Mouse (Mus musculus) heart, postnatal 0 days (tissue): Measurements from ENCODE around the gene Cd55. TPM values are rescaled to one million over a fixed set of nuclear protein-coding genes. Genes with fewer than 3 reads are reported as not detected.

Experiments
- ATAC-seq: fragments of 200-750 bp; cut with Nextera tagmentation; 2 replicates; pipeline ENCODE4 v1.8.0; 2017; ENCODE audit warnings: low read depth, moderate number of reproducible peaks, moderate library complexity; ENCODE audit not compliant: insufficient read depth
- DNase-seq: peaks from one replicate; pipeline ENCODE4 v3.0.0-alpha.2; 2016; ENCODE audit warnings: low spot score
- H3K27ac ChIP-seq: fragments of 300-500 bp; sonication (generic); 2 replicates; pipeline ENCODE4 v1.5.1; 2014; ENCODE audit warnings: low read depth, mild to moderate bottlenecking
- H3K27me3 ChIP-seq: fragments of 300-500 bp; sonication (generic); 2 replicates; pipeline ENCODE4 v1.6.1; 2014; ENCODE audit warnings: low read length, mixed read lengths; ENCODE audit not compliant: control insufficient read depth, insufficient read depth
- H3K36me3 ChIP-seq: fragments of 300-500 bp; sonication (generic); replicated peaks from 2 replicates; pipeline ENCODE4 v1.6.1; 2014; ENCODE audit warnings: low read length, mixed read lengths; ENCODE audit not compliant: control insufficient read depth, insufficient read depth
- H3K4me1 ChIP-seq: fragments of 300-500 bp; sonication (generic); 2 replicates; pipeline ENCODE4 v1.6.1; 2014; ENCODE audit warnings: antibody characterized with exemption; ENCODE audit not compliant: control insufficient read depth, insufficient read depth
- H3K4me2 ChIP-seq: fragments of 300-500 bp; sonication (generic); 2 replicates; pipeline ENCODE4 v1.6.1; 2014; ENCODE audit warnings: low read depth, mild to moderate bottlenecking, low read length, moderate library complexity
- H3K4me3 ChIP-seq: fragments of 300-500 bp; sonication (generic); 2 replicates; pipeline ENCODE4 v1.5.1; 2014; ENCODE audit warnings: low read depth, low read length
- H3K9ac ChIP-seq: fragments of 300-500 bp; sonication (generic); replicated peaks from 2 replicates; pipeline ENCODE4 v1.6.1; 2014; ENCODE audit warnings: low read depth, low read length, mixed read lengths
- H3K9me3 ChIP-seq: fragments of 300-500 bp; sonication (generic); replicated peaks from 2 replicates; pipeline ENCODE4 v1.6.1; 2016; ENCODE audit warnings: low read length; ENCODE audit not compliant: control insufficient read depth
- CTCF ChIP-seq: IDR thresholded peaks from 2 replicates; pipeline ENCODE4 v1.5.1; 2016; ENCODE audit warnings: antibody characterized with exemption, control low read depth, low read depth
- EP300 ChIP-seq: IDR thresholded peaks from 2 replicates; pipeline ENCODE4 v1.6.1; 2016; ENCODE audit warnings: antibody characterized with exemption, low read depth
- WGBS: fragments of 180-500 bp; shearing (Covaris S2); extraction: QIAGEN DNeasy Blood & Tissue Kit; methylation state at CpG from one replicate; pipeline ENCODE4 v1.1.7; 2014; 5-methylcytosine and 5-hydroxymethylcytosine counted together
- polyA plus RNA-seq: library from polyadenylated mRNA; unstranded; fragments of >200 nt; fragmentation: Nextera tagmentation; extraction: Ambion mirVana; gene quantifications from 2 replicates; pipeline ENCODE4 v1.2.1, GENCODE M21; 2015
- total RNA-seq: library from RNA; depleted of rRNA; stranded (reverse); fragments of >200 nt; gene quantifications from 2 replicates; pipeline ENCODE4 v1.2.3, GENCODE M21; 2014; ENCODE audit warnings: low replicate concordance

Gene Cd55
- total and polyA plus RNA-seq, 2 experiments from 2014 or later, result 9.0 to 13.9 TPM

DNA sequence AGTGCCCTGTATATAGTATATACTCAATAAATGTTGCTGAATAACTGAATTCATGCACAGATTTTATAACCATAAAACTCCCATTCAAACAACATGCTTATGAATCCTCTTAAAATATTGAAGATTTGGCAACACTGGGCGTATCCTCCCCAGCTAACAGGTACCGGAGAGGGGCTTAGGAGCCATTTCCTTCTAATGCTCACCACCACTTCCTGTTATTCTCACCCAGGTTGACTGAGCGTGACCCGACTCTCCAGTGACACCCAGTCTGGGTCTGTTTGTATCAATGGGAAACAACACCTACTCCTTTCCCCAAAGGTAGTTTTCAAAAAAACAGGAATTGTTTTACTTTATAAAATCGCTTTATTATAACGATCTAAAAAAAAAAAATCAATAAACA, 12.4 kb upstream of the Cd55 start:
- no peak for DNase-seq
- 65% methylated on average over 6 of the region's 6 CpGs for WGBS

DNA sequence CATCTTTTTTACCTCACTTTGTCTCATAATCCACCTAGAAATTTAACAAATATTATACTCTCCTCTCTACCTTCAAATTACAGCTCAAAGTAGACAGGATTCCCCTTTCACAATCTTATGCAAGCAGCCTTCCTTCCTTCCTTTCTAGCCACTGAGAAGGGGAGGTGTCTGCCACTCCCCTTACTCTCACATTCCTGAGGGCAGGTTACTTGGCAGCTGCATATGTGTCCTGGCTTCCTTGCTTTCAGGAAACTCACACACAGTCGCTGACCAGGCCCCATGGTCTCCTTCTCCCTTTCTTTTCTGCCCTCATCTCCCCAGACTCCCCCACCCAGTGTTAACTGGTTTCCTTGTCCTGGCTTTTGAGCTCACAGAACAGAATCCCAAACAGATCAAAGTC, 11.7 kb upstream of the Cd55 start:
- H3K9ac ChIP-seq, result no peak overlapping the region
- no peak for ATAC-seq
- H3K36me3 ChIP-seq, result no peaks in the 10 kb centered on the region
- no peak for TF ChIP-seq EP300
- 0 out of 2 replicates have a peak overlapping the region, but pooled peaks have one; percentile 7 for H3K27ac ChIP-seq
- H3K4me3 ChIP-seq, result no peak overlapping the region
- H3K9me3 ChIP-seq, result no peaks in the 10 kb centered on the region
- no peak overlapping the region for H3K4me2 ChIP-seq
- no peaks in the 10 kb centered on the region for H3K27me3 ChIP-seq
- no peaks in the 10 kb centered on the region for H3K4me1 ChIP-seq
- 11% methylated on average over 1 of the region's 1 CpGs for WGBS
- no peak for DNase-seq

More for the DNA sequence above, 12.4 kb upstream of the Cd55 start:
- Histone ChIP-seq H3K4me1 (no peaks in the 10 kb centered on the region), H3K27me3 (no peaks in the 10 kb centered on the region), H3K36me3 (no peaks in the 10 kb centered on the region), H3K27ac (no peak overlapping the region), H3K9me3 (no peaks in the 10 kb centered on the region), H3K9ac (no peak overlapping the region), H3K4me2 (no peak overlapping the region), H3K4me3 (no peak overlapping the region)
- no peak for TF ChIP-seq EP300
- no peak for TF ChIP-seq CTCF
- no peak for ATAC-seq

DNA sequence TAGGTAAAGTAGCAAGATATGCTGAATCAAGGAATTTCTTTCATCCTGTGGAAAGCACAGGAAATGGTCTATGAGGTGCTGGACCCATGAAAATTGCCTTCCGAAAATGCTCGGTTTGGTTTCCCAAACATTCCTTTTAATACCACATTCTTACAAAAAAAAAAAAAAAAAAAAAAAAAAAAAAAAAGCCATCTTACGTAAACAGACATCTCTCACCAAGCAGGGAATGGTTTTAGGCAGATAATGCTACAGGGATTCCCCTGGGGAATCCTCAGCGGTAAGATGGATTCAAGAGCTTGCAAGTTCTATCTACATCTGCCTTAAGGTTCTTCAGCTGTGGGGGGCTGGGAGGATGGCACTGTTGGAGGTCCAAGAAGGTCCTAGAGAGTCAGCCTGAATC, 7.5 kb upstream of the Cd55 start:
- Histone ChIP-seq H3K27ac (no peak overlapping the region), H3K9me3 (no peaks in the 10 kb centered on the region), H3K4me1 (no peaks in the 10 kb centered on the region), H3K4me3 (no peak overlapping the region), H3K4me2 (no peak overlapping the region), H3K36me3 (no peaks in the 10 kb centered on the region), H3K9ac (no peak overlapping the region), H3K27me3 (no peaks in the 10 kb centered on the region)
- WGBS, result 78% methylated on average over 4 of the region's 4 CpGs
- no peak for DNase-seq
- TF ChIP-seq CTCF (no peak), EP300 (no peak)
- ATAC-seq, result no peak

DNA sequence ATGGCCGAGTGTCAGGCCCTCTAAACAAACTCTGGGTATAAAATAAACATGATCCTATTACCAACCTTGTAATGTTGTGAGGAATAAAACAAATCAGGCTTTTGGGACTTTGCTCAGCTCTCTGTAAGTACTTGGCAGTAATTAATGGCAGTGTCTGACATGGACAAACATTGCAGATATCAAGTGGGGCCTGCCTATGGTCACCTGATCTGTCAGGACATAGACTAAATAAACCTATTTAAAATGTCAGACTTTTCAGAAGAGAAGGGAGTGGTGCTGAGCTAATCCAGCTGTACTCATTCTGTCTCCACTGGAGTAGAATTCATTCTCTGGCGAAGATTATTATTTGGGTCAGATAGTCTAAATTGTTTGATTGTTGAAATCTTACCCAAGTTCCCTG, 4.9 kb upstream of the Cd55 start:
- no peaks in the 10 kb centered on the region; the same call in 1 of the 2 replicates for H3K4me1 ChIP-seq
- ATAC-seq, result no peak
- no peak for DNase-seq
- no peak overlapping the region for H3K4me3 ChIP-seq
- no peak overlapping the region for H3K4me2 ChIP-seq
- WGBS, result 61% methylated on average over 2 of the region's 2 CpGs
- 0 out of 2 replicates have a peak, but pooled peaks cover 3% of the 10 kb centered on the region for H3K27me3 ChIP-seq
- H3K27ac ChIP-seq, result no peak overlapping the region
- no peaks in the 10 kb centered on the region for H3K9me3 ChIP-seq
- no peaks in the 10 kb centered on the region for H3K36me3 ChIP-seq
- TF ChIP-seq EP300, result no peak
- no peak for TF ChIP-seq CTCF
- no peak overlapping the region for H3K9ac ChIP-seq

DNA sequence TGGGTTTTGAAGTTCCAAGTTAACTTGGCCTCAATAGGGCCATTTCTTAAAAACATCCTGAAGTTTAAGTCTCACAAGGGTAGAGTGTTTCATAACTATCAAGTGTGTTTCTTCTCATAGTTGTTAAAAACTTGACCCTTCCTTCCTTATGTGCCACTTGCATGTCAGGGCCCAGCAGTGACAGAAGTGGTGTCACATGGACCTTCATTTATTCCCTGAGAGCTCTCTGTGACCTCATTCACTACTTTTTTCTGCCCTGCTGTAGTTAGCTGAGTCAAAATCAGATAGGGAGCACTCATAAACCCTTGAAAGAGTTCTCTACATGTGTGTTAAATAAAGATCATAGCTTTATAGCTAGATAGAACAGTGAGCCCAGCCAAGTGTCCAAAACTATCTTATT, 1.6 kb upstream of the Cd55 start:
- ATAC-seq, result no peak
- no peaks in the 10 kb centered on the region for H3K9me3 ChIP-seq
- H3K4me1 ChIP-seq, result no peaks in the 10 kb centered on the region; the same call in 1 of the 2 replicates
- no peak overlapping the region for H3K4me3 ChIP-seq
- H3K27ac ChIP-seq, result no peak overlapping the region
- no peak for DNase-seq
- H3K27me3 ChIP-seq, result 0 out of 2 replicates have a peak, but pooled peaks cover 3% of the 10 kb centered on the region
- H3K9ac ChIP-seq, result no peak overlapping the region
- H3K36me3 ChIP-seq, result no peaks in the 10 kb centered on the region
- H3K4me2 ChIP-seq, result no peak overlapping the region
- no peak for TF ChIP-seq CTCF

DNA sequence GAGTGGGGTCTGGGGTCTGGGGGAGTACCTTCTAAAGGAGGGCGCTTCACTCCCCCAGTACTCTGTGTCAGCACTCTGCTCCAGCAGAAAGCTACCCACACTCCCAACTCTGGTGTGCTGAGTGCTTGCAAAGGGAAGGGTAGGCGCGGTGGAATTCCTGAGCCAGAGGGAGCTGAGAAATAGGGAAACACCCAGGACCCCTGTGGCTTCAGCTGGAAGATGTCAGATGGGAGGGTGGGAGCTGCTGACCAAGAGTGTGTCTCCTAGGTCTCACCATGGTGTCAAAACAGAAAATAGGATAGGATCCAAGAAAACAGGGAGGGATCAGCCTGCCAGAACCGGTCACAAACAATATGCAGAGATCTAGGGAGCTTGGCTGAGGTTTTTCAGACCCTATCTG, 323 bp upstream of the Cd55 start:
- H3K27me3 ChIP-seq, result 0 out of 2 replicates have a peak, but pooled peaks cover 3% of the 10 kb centered on the region
- no peaks in the 10 kb centered on the region for H3K9me3 ChIP-seq
- TF ChIP-seq EP300, result no peak
- peak overlapping the region; percentile 48 for H3K9ac ChIP-seq
- WGBS, result 8% methylated on average over 4 of the region's 4 CpGs
- peak overlapping the region; percentile 36 for H3K27ac ChIP-seq
- no peaks in the 10 kb centered on the region for H3K36me3 ChIP-seq
- peak; percentile 48 for ATAC-seq
- H3K4me3 ChIP-seq, result peak overlapping the region; percentile 62
- H3K4me2 ChIP-seq, result peak overlapping the region; percentile 71
- peak; percentile 33 for DNase-seq
- no peaks in the 10 kb centered on the region; the same call in 1 of the 2 replicates for H3K4me1 ChIP-seq
